Mouse (Mus musculus) stomach, embryonic 14.5 days (tissue): ENCODE measurements at regions not wholly inside any gene's neighbourhood (a gene's known extent, or its start where the extent isn't known, plus 50 kb on each side); places are given as distances from the start of the nearest gene placed in this dataset.

ENCODE experiments used
- ATAC-seq: fragments of 200-750 bp; cut with Nextera tagmentation; 2 replicates; pipeline ENCODE4 v1.8.0; 2017; ENCODE audit warnings: low read depth, moderate TSS enrichment; ENCODE audit not compliant: insufficient number of reproducible peaks, insufficient read depth, low FRiP score
- H3K27ac ChIP-seq: fragments of 300-500 bp; sonication (generic); 2 replicates; pipeline ENCODE4 v1.5.1; 2014; ENCODE audit warnings: mild to moderate bottlenecking, low read length, moderate library complexity, mixed read lengths
- H3K27me3 ChIP-seq: fragments of 300-500 bp; sonication (generic); 2 replicates; pipeline ENCODE4 v1.6.1; 2014; ENCODE audit warnings: low read length, control low read depth, mixed read lengths; ENCODE audit not compliant: control insufficient read depth, insufficient read depth
- H3K36me3 ChIP-seq: fragments of 300-500 bp; sonication (generic); 2 replicates; pipeline ENCODE4 v1.6.1; 2014; ENCODE audit warnings: mild to moderate bottlenecking, control low read depth, low read length, moderate library complexity, mixed read lengths; ENCODE audit not compliant: control insufficient read depth, insufficient read depth
- H3K4me1 ChIP-seq: fragments of 300-500 bp; sonication (generic); 2 replicates; pipeline ENCODE4 v1.6.1; 2014; ENCODE audit warnings: low read length, control low read depth, mixed read lengths; ENCODE audit not compliant: control insufficient read depth, insufficient read depth
- H3K4me2 ChIP-seq: fragments of 300-500 bp; sonication (generic); replicated peaks from 2 replicates; pipeline ENCODE4 v1.6.1; 2014; ENCODE audit warnings: low read depth, low read length, control low read depth
- H3K4me3 ChIP-seq: fragments of 300-500 bp; sonication (generic); 2 replicates; pipeline ENCODE4 v1.5.1; 2014; ENCODE audit warnings: low read depth, low read length, control low read depth
- H3K9ac ChIP-seq: fragments of 300-500 bp; sonication (generic); replicated peaks from 2 replicates; pipeline ENCODE4 v1.6.1; 2014; ENCODE audit warnings: low read depth, mild to moderate bottlenecking, control low read depth, low read length, moderate library complexity, mixed read lengths
- H3K9me3 ChIP-seq: fragments of 300-500 bp; sonication (generic); 2 replicates; pipeline ENCODE4 v1.6.1; 2016; ENCODE audit warnings: low read depth, low read length, control low read depth; ENCODE audit not compliant: control insufficient read depth
- WGBS: fragments of 180-500 bp; shearing (Covaris S2); extraction: QIAGEN DNeasy Blood & Tissue Kit; methylation state at CpG from one replicate; pipeline ENCODE4 v1.1.7; 2014; 5-methylcytosine and 5-hydroxymethylcytosine counted together

- ATAC-seq, result no peak
- H3K27ac ChIP-seq, result no peak overlapping the region
- H3K9ac ChIP-seq, result no peak overlapping the region
- H3K4me3 ChIP-seq, result no peak overlapping the region
- WGBS, result 87% methylated on average over 1 of the region's 1 CpGs
- no peak overlapping the region for H3K4me2 ChIP-seq
- H3K9me3 ChIP-seq, result no peaks in the 10 kb centered on the region
- H3K27me3 ChIP-seq, result no peaks in the 10 kb centered on the region
- H3K4me1 ChIP-seq, result no peaks in the 10 kb centered on the region
- H3K36me3 ChIP-seq, result no peaks in the 10 kb centered on the region
Observed at GRCm38 (mm10) chr5:21109030-21109429, 53.3 kb upstream of the Ptpn12 start.

DNA sequence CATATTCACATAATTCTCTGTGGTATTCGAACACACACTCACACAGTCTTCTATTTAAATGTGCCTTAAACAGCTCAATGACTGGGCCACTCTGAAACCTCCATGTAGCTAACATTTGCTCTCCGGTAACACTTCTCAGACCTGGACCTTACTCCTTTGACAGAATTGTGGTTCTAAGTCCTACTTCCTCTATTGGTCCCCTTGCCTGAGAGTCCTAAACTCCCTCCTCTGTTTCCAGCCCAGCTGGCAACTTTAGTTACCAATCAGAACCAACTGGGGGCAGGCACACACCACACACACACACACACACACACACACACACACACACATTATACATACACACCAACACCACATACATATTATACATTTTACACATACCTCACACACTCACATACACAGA lies 57.7 kb upstream of the Ptpn12 start:
- H3K27me3 ChIP-seq, result no peaks in the 10 kb centered on the region
- ATAC-seq, result no peak
- no peak overlapping the region for H3K27ac ChIP-seq
- H3K36me3 ChIP-seq, result no peaks in the 10 kb centered on the region
- no peaks in the 10 kb centered on the region for H3K4me1 ChIP-seq
- 79% methylated on average over 2 of the region's 2 CpGs for WGBS
- H3K9me3 ChIP-seq, result no peaks in the 10 kb centered on the region
- no peak overlapping the region for H3K4me2 ChIP-seq
- no peak overlapping the region for H3K4me3 ChIP-seq
- no peak overlapping the region for H3K9ac ChIP-seq

DNA sequence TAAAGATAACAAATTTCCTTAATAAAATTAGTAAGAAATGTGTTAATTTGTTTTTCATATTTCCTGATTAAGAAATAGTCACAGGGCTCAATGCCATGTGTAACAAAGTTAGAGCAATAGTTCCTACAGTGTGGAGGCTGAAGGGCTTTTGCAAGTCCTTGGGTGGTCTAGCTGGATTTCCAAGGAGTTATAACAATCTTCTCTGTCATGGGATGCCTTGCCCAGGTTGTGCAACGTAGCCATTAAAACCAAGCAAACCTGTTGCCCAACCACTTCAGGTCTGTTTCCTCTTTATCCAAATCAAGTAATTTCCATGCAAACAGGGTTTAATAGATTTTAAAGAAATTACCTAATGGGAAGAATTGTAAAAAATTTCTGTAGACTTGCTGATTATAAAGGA lies 59.8 kb upstream of the Ptpn12 start:
- 60% methylated on average over 1 of the region's 1 CpGs for WGBS
- H3K9me3 ChIP-seq, result no peaks in the 10 kb centered on the region
- H3K36me3 ChIP-seq, result no peaks in the 10 kb centered on the region
- H3K9ac ChIP-seq, result no peak overlapping the region
- ATAC-seq, result no peak
- H3K27ac ChIP-seq, result no peak overlapping the region
- H3K4me3 ChIP-seq, result no peak overlapping the region
- no peaks in the 10 kb centered on the region for H3K27me3 ChIP-seq
- no peaks in the 10 kb centered on the region for H3K4me1 ChIP-seq
- no peak overlapping the region for H3K4me2 ChIP-seq

- no peaks in the 10 kb centered on the region for H3K36me3 ChIP-seq
- no peak for ATAC-seq
- H3K9ac ChIP-seq, result no peak overlapping the region
- no peak overlapping the region for H3K4me2 ChIP-seq
- H3K9me3 ChIP-seq, result no peaks in the 10 kb centered on the region
- H3K27ac ChIP-seq, result no peak overlapping the region
- H3K4me1 ChIP-seq, result no peaks in the 10 kb centered on the region
- no peaks in the 10 kb centered on the region for H3K27me3 ChIP-seq
- no peak overlapping the region for H3K4me3 ChIP-seq
- WGBS, result 47% methylated on average over 1 of the region's 1 CpGs
Observed at GRCm38 (mm10) chr5:21123081-21123480, 63.0 kb upstream of the Gsap start.

DNA sequence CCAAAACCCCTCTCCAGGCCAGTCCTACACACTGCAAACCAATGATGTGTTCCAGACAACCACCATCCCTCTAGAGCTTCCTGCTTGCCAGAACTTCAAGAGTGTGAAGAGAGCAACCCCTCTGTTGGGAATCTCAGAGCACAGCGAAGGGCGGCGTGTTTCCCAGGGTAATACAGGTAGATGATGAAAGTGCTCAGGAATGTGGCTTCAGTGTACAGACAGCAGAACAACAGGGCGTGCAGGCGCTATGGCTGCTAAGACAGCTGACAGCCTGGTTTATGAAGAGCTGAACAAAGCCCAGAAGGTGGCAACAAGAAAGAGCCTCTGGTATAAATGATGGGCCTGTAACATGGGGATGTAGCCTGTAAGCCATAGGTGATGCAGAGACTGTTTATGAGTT lies 61.0 kb upstream of the Gsap start:
- no peak overlapping the region for H3K27ac ChIP-seq
- 55% methylated on average over 5 of the region's 5 CpGs for WGBS

GRCm38 (mm10) chr5:21131173-21131572 lies 54.9 kb upstream of the Gsap start:
- no peak overlapping the region for H3K27ac ChIP-seq
- no peak overlapping the region for H3K4me2 ChIP-seq
- no peaks in the 10 kb centered on the region for H3K9me3 ChIP-seq
- 90% methylated on average over 2 of the region's 2 CpGs for WGBS
- no peak overlapping the region for H3K9ac ChIP-seq
- no peak overlapping the region for H3K4me3 ChIP-seq
- no peak for ATAC-seq
- no peaks in the 10 kb centered on the region for H3K27me3 ChIP-seq
- no peaks in the 10 kb centered on the region for H3K36me3 ChIP-seq
- no peaks in the 10 kb centered on the region for H3K4me1 ChIP-seq

More for the DNA sequence above, 61.0 kb upstream of the Gsap start:
- Histone ChIP-seq H3K9me3 (no peaks in the 10 kb centered on the region), H3K9ac (no peak overlapping the region), H3K4me1 (no peaks in the 10 kb centered on the region), H3K4me2 (no peak overlapping the region), H3K4me3 (no peak overlapping the region), H3K27me3 (no peaks in the 10 kb centered on the region), H3K36me3 (no peaks in the 10 kb centered on the region)
- peak; percentile 37; the same call in 1 of the 2 replicates for ATAC-seq

GRCm38 (mm10) chr5:21131943-21132342 lies 54.1 kb upstream of the Gsap start:
- Histone ChIP-seq H3K27ac (no peak overlapping the region), H3K36me3 (no peaks in the 10 kb centered on the region), H3K4me3 (no peak overlapping the region), H3K27me3 (no peaks in the 10 kb centered on the region), H3K4me1 (no peaks in the 10 kb centered on the region), H3K9me3 (no peaks in the 10 kb centered on the region), H3K4me2 (no peak overlapping the region), H3K9ac (no peak overlapping the region)
- ATAC-seq, result no peak
- WGBS, result 86% methylated on average over 3 of the region's 3 CpGs

- no peaks in the 10 kb centered on the region for H3K36me3 ChIP-seq
- no peaks in the 10 kb centered on the region for H3K9me3 ChIP-seq
- no peak overlapping the region for H3K27ac ChIP-seq
- no peaks in the 10 kb centered on the region for H3K4me1 ChIP-seq
- no peaks in the 10 kb centered on the region for H3K27me3 ChIP-seq
- WGBS, result 62% methylated on average over 3 of the region's 3 CpGs
- no peak overlapping the region for H3K9ac ChIP-seq
- H3K4me2 ChIP-seq, result no peak overlapping the region
- no peak for ATAC-seq
- no peak overlapping the region for H3K4me3 ChIP-seq
Observed at GRCm38 (mm10) chr5:21135476-21135875, 50.6 kb upstream of the Gsap start.

GRCm38 (mm10) chr5:21136081-21136480 lies 50.0 kb upstream of the Gsap start:
- ATAC-seq, result no peak
- Histone ChIP-seq H3K27ac (no peak overlapping the region), H3K9me3 (no peaks in the 10 kb centered on the region), H3K9ac (no peak overlapping the region), H3K27me3 (no peaks in the 10 kb centered on the region), H3K4me2 (no peak overlapping the region), H3K4me3 (no peak overlapping the region), H3K4me1 (no peaks in the 10 kb centered on the region), H3K36me3 (no peaks in the 10 kb centered on the region)
- 48% methylated on average over 3 of the region's 3 CpGs for WGBS
